Mouse (Mus musculus) erythroblast, embryonic 14.5 days (primary cell): ENCODE measurements around the gene C1qtnf2.

ENCODE experiments used
- GATA1 ChIP-seq: IDR thresholded peaks from 2 replicates; pipeline ENCODE4 v1.6.1; 2012; ENCODE audit warnings: low read length, inconsistent platforms, mixed read lengths
- TAL1 ChIP-seq: IDR thresholded peaks from 3 replicates; pipeline ENCODE4 v1.6.1; 2012; ENCODE audit warnings: low read length, inconsistent platforms, mixed read lengths

GRCm38 (mm10) chr11:43473635-43474224, 346 bp upstream of the C1qtnf2 start:
- TF ChIP-seq TAL1, result no peak
- TF ChIP-seq GATA1, result no peak
